Mouse (Mus musculus): ENCODE results near the gene C130060K24Rik.
A peak's percentile ranks its signal among the peaks of the same experiment; 100 is the strongest.

- TF ChIP-seq POLR2A (IDR thresholded peaks at IDR 0.05; ENCODE audit: low read depth, low read length) (no peak), UBTF (IDR thresholded peaks at IDR 0.05; ENCODE audit: low read depth, low read length) (no peak), CHD1 (IDR thresholded peaks at IDR 0.05; ENCODE audit: low read depth, low read length) (no peak), ZC3H11A (IDR thresholded peaks at IDR 0.05; ENCODE audit: low read depth, low read length) (no peak), CTCF (conservative IDR thresholded peaks at IDR 0.05 in 1 of 2, IDR thresholded peaks at IDR 0.05 in 1 of 2; ENCODE audit: low read depth in 2 of 2, low read length in 2 of 2) (no peak), TCF12 (IDR thresholded peaks at IDR 0.05; ENCODE audit: low read depth, low read length) (0 out of 2 replicates have a peak, but pooled peaks have one; percentile 16), SMC3 (IDR thresholded peaks at IDR 0.05; ENCODE audit: low read depth, low read length) (no peak), E2F4 (IDR thresholded peaks at IDR 0.05; ENCODE audit: insufficient replicate concordance, low read depth, low read length) (no peak), EP300 (IDR thresholded peaks at IDR 0.05; ENCODE audit: low read length) (peak; percentile 82; the same call in 1 of the 2 replicates), CHD2 (IDR thresholded peaks at IDR 0.05; ENCODE audit: low read length) (peak; percentile 83)
Observed at GRCm38 (mm10) chr6:65334246-65334645, 46.7 kb upstream of the C130060K24Rik start.
